Mouse (Mus musculus) myocyte (in vitro differentiated cells): ENCODE measurements at regions not wholly inside any gene's neighbourhood (a gene's known extent, or its start where the extent isn't known, plus 50 kb on each side); places are given as distances from the start of the nearest gene placed in this dataset.

Experiments
- E2F4 ChIP-seq: IDR thresholded peaks from one replicate; pipeline ENCODE4 v1.6.1; 2011; ENCODE audit warnings: mild to moderate bottlenecking, control low read depth, moderate library complexity; ENCODE audit not compliant: insufficient read depth
- MYOG ChIP-seq, 3 experiments: IDR thresholded peaks; one replicate each; pipeline ENCODE4 v1.6.1; 2011; ENCODE audit warnings: control low read depth in 2 of 3, low read depth in 2 of 3, mild to moderate bottlenecking in 2 of 3; ENCODE audit not compliant: insufficient read length in 2 of 3, control insufficient read depth in 1 of 3, insufficient read depth in 1 of 3
- POLR2A ChIP-seq: IDR thresholded peaks from one replicate; pipeline ENCODE4 v1.6.1; 2011; ENCODE audit warnings: low read depth, mild to moderate bottlenecking, control low read depth, moderate library complexity; ENCODE audit not compliant: insufficient read length
- POLR2AphosphoS2 ChIP-seq: IDR thresholded peaks from one replicate; pipeline ENCODE4 v1.6.1; 2011; ENCODE audit warnings: low read depth, control low read depth; ENCODE audit not compliant: insufficient read length
- USF1 ChIP-seq: IDR thresholded peaks from one replicate; pipeline ENCODE4 v1.6.1; 2011; ENCODE audit warnings: low read depth, mild to moderate bottlenecking, control low read depth, moderate library complexity

- no peak for TF ChIP-seq E2F4
- no peak for TF ChIP-seq USF1
- no peak for TF ChIP-seq POLR2AphosphoS2
- TF ChIP-seq POLR2A, result no peak
- no peak for TF ChIP-seq MYOG (IDR thresholded peaks at IDR 0.05; ENCODE audit: control insufficient read depth in 1 of 3, insufficient read depth in 1 of 3, insufficient read length in 2 of 3, low read depth in 2 of 3)
Observed at GRCm38 (mm10) chr6:35779706-35780105, 240.0 kb upstream of the Mtpn start.
